Mouse (Mus musculus): ENCODE data around the gene Sirt6. TPM values are rescaled to one million over a fixed set of nuclear protein-coding genes. Genes with fewer than 3 reads are reported as not detected.
"Not testable (repeated sequence)": the region's sequence is repeated elsewhere in the genome, so short reads cannot be mapped to it uniquely, and the experiment has no call there.

Sirt6 gene
- polyA plus RNA-seq (2016; fragmentation: Nextera tagmentation; extraction: Ambion mirVana): 28.5 and 30.7 TPM in 2 replicates

DNA sequence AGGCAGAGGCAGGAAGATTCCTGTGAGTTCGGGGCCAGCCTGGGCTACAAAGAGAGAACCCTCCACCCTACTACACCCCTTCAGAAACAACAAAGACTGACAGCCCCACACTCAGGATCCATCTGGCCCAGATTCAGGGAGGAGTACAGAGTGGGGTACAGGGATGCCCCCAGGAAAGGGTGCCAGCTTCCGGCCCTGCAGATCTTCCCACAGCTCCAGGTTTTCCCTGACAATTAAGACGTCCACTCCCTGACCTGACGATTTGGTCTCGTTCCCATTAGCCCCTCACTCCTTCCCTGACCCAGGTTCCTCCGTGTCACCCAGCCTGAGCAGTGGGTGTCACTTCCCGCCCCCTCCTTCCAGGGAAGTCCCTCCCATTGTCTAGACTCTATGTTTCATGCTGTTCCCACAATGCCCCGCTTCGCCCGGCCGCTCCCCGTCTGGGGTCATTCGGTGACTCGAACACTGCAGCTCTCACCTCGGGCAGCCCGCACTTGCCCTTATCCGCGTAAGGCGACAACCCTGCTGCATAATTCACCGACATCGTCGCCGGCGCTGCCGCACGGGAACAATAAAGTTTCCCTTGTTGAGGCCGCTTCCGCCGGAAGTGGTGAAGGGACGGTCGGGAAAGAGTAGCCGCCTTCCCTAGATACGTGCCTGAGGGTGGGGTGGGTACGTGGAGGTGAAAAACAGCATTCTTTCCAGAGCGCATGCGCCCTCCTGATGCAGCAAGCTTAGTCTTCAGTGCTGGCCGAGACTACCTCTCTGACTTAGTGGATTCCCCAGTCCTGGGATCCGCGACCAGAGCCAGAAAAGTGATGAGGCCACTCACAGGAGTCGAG is at the start of gene Sirt6:
Gene Sirt6, minus strand, starts transcription at position 804 of the 842 bp plus-strand sequence.
- peak; percentile 97 for DNase-seq (ENCODE audit: low spot score)
- Histone ChIP-seq H3K27ac (peak within 1 kb of the TSS; percentile 95), H3K9me3 (no peaks in the 10 kb centered on the region), H3K4me3 (peak within 1 kb of the TSS; percentile 77), H3K36me3 (peaks cover 43% of the 10 kb centered on the region), H3K4me1 (peaks cover 34% of the 10 kb centered on the region), H3K27me3 (ENCODE audit: insufficient read depth, poor library complexity, severe bottlenecking) (no peaks in the 10 kb centered on the region)
- WGBS: 6% methylated on average over 40 of the region's 40 CpGs

DNA sequence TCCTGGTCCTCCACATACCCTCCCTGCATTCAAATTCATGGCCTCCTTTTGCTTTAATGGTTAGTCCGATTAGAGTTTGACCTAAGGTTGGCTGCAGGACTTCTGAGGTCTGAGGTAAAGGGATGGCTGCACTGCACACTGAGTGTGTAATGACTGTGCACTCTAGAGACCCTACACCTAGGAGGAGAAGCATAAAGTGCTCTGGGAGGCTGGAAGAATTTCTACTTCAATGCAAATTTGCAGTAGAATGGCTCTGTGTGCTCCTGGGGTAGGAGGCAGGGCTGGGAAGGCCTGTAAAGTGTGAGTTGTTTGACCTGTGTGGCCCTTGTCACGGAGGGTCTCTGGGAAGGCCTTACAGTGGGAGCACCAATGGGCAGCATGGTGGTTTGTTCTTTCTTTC is 28.6 kb upstream of the Sirt6 start:
- Histone ChIP-seq H3K27ac (no peak overlapping the region), H3K9me3 (peaks cover 14% of the 10 kb centered on the region), H3K4me3 (no peak overlapping the region), H3K36me3 (peaks cover 51% of the 10 kb centered on the region), H3K4me1 (no peaks in the 10 kb centered on the region), H3K27me3 (ENCODE audit: insufficient read depth, poor library complexity, severe bottlenecking) (no peaks in the 10 kb centered on the region)
- no peak for DNase-seq (ENCODE audit: low spot score)
- WGBS: 92% methylated on average over 2 of the region's 2 CpGs

DNA sequence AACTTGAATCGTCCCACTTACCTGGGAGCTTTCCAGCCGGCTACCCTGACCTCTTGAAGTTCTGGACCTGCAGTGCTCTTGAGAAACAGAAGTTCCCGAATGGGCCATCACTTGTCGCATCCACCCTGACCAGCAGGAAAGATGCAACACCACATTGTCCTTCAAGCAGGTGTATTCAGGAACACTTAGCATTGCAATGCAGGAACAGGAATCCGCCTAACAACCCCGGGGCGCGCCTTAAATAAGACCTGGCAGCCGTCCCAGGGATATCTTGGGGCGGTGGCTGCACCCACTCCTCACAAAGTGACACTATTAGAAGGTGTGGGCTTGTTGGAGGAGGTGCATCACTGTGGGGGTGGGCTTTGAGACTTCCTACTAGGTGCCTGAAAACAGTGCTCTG is 27.6 kb upstream of the Sirt6 start:
- H3K27me3 ChIP-seq (ENCODE audit: insufficient read depth, poor library complexity, severe bottlenecking): no peaks in the 10 kb centered on the region
- H3K9me3 ChIP-seq: peaks cover 14% of the 10 kb centered on the region
- H3K4me1 ChIP-seq: no peaks in the 10 kb centered on the region
- H3K27ac ChIP-seq: no peak overlapping the region
- H3K4me3 ChIP-seq: no peak overlapping the region
- no peak for DNase-seq (ENCODE audit: low spot score)
- 92% methylated on average over 10 of the region's 10 CpGs for WGBS
- H3K36me3 ChIP-seq: peaks cover 57% of the 10 kb centered on the region

DNA sequence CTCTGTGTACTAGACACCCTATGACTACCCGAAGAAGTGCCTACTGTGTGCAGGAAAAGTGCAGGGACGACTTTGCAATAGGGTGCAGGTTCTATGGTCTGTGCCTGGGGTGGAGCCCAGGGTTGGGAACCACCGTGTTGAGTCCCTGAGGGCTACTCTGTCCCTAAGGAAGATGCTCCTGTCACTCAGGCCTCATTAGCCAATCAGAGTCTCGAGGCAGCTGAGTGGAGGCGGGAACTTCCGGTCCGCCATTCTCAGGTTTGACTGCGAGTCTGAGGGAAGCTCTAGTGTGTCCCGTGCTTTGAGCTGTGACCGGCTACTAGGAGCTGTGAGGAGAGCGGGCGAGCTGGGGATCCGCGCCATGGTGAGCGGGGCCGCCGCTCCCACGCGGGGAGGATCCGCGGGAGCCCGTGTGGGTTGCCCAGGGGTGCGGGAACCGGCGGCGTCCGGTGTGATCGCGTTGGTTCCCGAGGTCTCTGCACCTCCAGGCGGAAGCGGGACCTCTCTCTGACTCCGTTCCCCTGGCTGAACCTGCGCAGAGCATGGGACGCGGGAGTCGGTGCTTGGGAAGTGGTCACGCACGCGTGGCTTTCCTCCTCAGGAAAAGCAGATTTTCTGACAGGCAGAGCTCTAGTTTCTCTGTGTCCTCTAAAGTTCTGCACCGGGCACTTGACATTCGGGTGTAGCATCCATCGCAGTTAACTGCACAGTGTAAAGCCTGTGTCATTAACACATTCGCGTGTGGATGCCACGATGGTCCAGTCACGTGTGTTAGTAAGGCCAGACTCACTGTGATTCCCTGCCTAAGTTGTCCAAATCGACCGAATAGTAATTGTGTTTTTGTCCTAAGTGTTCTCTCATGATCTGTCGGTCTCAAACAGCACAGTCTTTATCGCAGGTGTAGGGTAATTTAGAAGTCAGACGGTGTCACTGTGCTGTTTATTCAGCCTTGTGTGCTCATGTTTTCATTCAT is 21.5 kb upstream of the Sirt6 start, which contains the start of gene Gm10778:
Gene Gm10778, plus strand, starts transcription at position 257 of the 973 bp plus-strand sequence.
- DNase-seq (ENCODE audit: low spot score): peak; percentile 96
- peaks cover 18% of the 10 kb centered on the region for H3K36me3 ChIP-seq
- H3K27ac ChIP-seq: peak within 1 kb of the TSS; percentile 88
- H3K27me3 ChIP-seq (ENCODE audit: insufficient read depth, poor library complexity, severe bottlenecking); H3K9me3 ChIP-seq; H3K4me1 ChIP-seq: not testable (repeated sequence)
- peak within 1 kb of the TSS; percentile 64 for H3K4me3 ChIP-seq
- 4% methylated on average over 34 of the region's 52 CpGs for WGBS

DNA sequence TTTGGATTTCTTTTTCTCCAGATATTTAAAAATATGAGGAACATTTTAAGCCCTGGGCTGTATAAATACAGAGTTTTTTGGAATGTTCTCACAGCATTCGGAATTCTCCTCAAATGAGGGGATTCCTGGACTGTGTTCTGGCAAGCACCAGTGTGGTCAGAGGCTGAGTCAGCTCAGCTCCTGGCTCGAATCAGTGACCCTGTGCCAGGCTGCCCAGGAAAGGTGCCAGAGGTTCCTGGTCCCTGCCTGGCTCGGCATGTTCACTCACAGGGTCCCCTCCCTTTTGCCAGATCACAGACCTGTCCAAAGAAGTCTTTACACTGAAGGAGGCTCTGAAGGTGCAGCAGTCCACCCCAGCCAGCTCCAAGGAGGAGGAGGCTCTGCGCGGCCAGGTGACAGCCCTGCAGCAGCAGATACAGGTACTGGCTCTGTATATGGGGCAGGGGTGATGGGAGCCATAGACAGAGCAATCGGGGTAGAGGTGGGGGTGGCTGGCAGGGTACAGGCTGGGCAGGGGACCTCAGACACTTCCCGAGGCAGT is 18.5 kb upstream of the Sirt6 start:
- 0 out of 2 replicates have a peak, but pooled peaks cover 8% of the 10 kb centered on the region for H3K36me3 ChIP-seq
- WGBS: 74% methylated on average over 7 of the region's 7 CpGs
- H3K4me1 ChIP-seq: peaks cover 17% of the 10 kb centered on the region
- no peak overlapping the region for H3K4me3 ChIP-seq
- no peak for DNase-seq (ENCODE audit: low spot score)
- H3K27me3 ChIP-seq (ENCODE audit: insufficient read depth, poor library complexity, severe bottlenecking): 0 out of 2 replicates have a peak, but pooled peaks cover 6% of the 10 kb centered on the region
- H3K27ac ChIP-seq: no peak overlapping the region
- H3K9me3 ChIP-seq: no peaks in the 10 kb centered on the region

DNA sequence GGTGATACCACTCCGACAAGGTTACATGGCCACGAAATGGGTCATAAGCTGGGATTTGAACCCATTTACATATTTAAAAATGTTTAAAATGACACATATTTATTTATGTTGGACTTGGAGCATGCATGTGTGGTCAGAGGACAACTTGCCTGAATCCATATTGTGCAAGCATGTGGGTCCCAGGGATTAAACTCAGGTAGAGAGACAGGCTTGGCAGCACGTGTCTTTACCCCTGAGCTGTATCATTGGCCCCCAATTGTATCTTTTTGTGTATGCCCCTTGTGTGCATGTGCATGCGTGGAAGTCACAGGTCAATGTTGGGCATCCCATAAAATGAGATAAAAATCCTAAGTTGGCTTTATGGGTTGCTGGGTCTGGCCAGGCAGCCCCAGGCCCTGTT is 17.8 kb upstream of the Sirt6 start:
- Histone ChIP-seq H3K27ac (no peak overlapping the region), H3K9me3 (no peaks in the 10 kb centered on the region), H3K4me3 (no peak overlapping the region), H3K36me3 (0 out of 2 replicates have a peak, but pooled peaks cover under 1% of the 10 kb centered on the region), H3K27me3 (ENCODE audit: insufficient read depth, poor library complexity, severe bottlenecking) (0 out of 2 replicates have a peak, but pooled peaks cover 6% of the 10 kb centered on the region), H3K4me1 (peaks cover 17% of the 10 kb centered on the region)
- no peak for DNase-seq (ENCODE audit: low spot score)
- 93% methylated on average over 4 of the region's 4 CpGs for WGBS

DNA sequence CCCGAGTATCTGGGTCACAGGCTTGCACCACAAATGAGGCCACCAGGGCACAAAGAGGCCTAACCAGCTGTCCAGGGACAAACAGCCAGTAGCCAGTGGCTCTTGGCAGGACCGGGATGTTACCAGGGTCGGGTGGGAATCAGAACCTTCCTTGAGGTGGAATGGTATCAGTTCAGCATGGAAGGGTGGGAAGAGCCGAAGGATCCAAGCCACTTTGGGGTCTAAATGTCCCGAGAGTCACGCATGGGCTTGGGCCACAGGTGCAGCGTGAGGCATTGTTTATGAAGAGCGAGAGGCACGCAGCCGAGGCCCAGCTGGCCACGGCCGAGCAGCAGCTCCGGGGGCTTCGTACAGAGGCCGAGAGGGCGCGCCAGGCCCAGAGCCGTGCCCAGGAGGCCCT is 17.1 kb upstream of the Sirt6 start:
- WGBS: 89% methylated on average over 18 of the region's 18 CpGs
- no peaks in the 10 kb centered on the region for H3K36me3 ChIP-seq

DNA sequence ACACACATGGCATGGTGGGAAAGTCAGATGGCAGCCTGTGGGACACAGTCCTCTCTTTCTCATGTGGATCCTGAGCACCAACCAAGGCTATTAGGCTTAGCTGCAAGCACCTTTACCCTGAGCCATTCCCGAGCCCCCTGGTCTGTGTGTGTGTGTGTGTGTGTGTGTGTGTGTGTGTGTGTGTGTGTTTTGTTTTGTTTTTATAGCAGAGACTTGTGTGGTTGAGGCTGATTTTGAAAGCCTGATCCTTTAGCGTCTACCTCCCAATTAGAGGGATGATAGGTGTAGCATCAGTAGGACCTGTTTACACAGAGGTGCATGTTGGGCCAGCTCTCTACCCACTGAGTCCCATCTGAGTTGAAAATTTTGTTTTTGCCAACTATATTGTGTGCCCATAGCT is 16.6 kb upstream of the Sirt6 start:
- WGBS: 55% methylated on average over 2 of the region's 2 CpGs
- H3K4me3 ChIP-seq: peak overlapping the region; percentile 67

More for the DNA sequence above, 17.1 kb upstream of the Sirt6 start:
- DNase-seq (ENCODE audit: low spot score): no peak
- Histone ChIP-seq H3K27ac (no peak overlapping the region), H3K4me3 (no peak overlapping the region), H3K4me1 (peaks cover 17% of the 10 kb centered on the region), H3K9me3 (no peaks in the 10 kb centered on the region), H3K27me3 (ENCODE audit: insufficient read depth, poor library complexity, severe bottlenecking) (0 out of 2 replicates have a peak, but pooled peaks cover 6% of the 10 kb centered on the region)

DNA sequence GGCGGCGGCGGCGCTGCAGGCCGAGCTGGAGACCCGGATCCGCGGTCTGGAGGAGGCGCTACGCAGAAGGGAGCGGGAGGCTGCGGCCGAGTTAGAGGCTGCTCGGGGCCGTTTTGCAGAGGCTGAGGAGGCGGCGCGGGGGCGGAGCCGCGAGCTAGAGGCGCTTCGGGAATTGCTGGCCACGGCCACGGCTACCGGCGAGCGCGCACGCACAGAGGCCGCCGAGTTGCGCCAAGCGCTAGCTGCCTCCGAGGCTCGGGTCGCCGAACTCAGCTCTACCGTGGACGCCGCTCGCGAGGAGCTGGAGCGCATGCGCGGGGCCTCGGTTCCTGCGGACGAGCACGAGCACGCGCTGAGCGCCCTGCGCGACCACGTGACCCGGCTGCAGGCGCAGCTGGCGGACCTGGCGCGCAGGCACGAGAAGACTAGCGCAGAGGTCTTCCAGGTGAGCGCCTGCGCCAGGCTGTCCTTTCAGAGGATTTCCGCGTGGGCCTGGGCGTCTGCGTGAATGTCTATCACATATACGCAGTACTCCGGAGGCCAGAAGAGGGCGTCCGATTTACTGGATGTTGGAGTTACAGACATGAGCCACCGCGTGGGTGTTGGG is 16.0 kb upstream of the Sirt6 start:
- H3K27ac ChIP-seq: peak overlapping the region; percentile 93
- peak; percentile 96 for DNase-seq (ENCODE audit: low spot score)
- H3K4me3 ChIP-seq: peak overlapping the region; percentile 67
- no peaks in the 10 kb centered on the region; the same call in 1 of the 2 replicates for H3K36me3 ChIP-seq
- peaks cover 17% of the 10 kb centered on the region for H3K4me1 ChIP-seq
- no peaks in the 10 kb centered on the region for H3K9me3 ChIP-seq
- WGBS: under 1% methylated on average over 74 of the region's 75 CpGs
- 0 out of 2 replicates have a peak, but pooled peaks cover 6% of the 10 kb centered on the region for H3K27me3 ChIP-seq (ENCODE audit: insufficient read depth, poor library complexity, severe bottlenecking)

More for the DNA sequence above, 16.6 kb upstream of the Sirt6 start:
- Histone ChIP-seq H3K27me3 (ENCODE audit: insufficient read depth, poor library complexity, severe bottlenecking) (0 out of 2 replicates have a peak, but pooled peaks cover 6% of the 10 kb centered on the region), H3K9me3 (no peaks in the 10 kb centered on the region), H3K27ac (peak overlapping the region; percentile 93), H3K4me1 (peaks cover 17% of the 10 kb centered on the region), H3K36me3 (no peaks in the 10 kb centered on the region)
- DNase-seq (ENCODE audit: low spot score): no peak

DNA sequence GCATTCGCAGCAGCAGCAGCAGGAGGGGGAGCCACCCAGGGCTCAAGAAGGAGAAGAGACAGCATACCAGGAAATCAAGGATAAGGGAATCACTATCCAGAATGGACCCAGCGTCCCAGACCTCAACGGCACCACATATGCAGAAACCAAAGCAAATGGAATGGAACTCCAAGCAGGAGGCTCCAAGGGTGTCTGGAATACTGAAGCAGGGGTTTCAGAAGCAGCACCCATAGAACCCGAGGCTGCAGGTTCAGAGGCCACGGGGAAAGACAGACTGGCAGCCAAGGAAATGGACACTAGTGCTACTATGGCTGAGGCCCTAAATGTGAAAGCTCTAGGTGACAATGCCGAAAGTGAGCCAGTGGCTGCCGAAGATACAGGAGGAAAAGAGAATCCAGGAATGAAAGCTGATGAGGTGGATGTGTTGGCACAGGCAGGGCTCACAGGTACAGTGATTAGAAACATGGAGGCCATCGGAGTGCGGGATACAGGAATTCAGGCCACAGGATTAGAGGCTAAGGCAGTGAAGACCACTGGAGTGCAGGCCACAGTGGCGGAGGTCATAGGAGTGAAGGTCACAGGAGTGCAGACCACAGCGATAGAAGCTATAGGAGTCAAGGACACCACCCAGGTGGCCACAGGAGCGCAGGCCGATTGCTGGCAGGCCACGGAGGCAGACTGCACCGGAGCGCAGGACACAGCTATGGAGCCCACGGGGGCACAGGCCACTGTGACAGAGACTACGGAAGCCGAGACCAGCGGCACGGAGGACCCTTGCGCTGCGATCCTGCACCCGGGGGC is 15.3 kb upstream of the Sirt6 start:
- 21% methylated on average over 24 of the region's 24 CpGs for WGBS
- H3K27ac ChIP-seq: peak overlapping the region; percentile 93
- H3K9me3 ChIP-seq: no peaks in the 10 kb centered on the region
- peaks cover 17% of the 10 kb centered on the region for H3K4me1 ChIP-seq
- peak overlapping the region; percentile 67 for H3K4me3 ChIP-seq
- H3K27me3 ChIP-seq (ENCODE audit: insufficient read depth, poor library complexity, severe bottlenecking): 0 out of 2 replicates have a peak, but pooled peaks cover 6% of the 10 kb centered on the region
- DNase-seq (ENCODE audit: low spot score): peak; percentile 81
- H3K36me3 ChIP-seq: no peaks in the 10 kb centered on the region; the same call in 1 of the 2 replicates

DNA sequence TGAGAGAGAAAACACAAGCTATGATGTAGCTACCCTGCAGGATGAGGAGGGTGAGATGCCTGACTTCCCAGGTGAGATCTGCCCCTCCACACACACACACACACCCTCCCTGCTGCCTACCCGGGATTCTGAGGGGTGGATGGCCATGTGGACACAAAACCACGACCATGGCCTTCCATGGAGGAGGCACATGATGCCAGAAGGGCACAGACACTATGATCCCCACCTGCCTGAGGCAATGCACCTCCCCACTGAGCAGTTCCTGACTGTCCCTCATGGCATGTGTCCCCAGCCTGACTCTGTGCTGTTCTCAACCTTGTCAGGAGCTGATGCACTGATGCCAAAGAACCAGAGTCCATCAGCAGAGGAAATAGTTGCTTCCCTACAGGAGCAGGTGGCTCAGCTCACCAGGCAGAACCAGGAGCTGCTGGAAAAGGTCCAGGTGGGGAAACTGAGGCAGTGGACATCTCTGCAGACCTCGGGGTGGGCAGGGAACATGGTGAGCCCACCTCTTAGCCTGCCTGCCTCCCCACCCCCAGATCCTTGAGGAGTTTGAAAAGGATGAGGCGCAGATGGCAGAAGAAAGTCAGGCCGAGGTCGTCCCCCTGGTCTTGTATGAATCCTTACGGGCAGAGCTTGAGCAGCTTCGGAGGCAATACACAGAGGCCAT is 14.5 kb upstream of the Sirt6 start:
- Histone ChIP-seq H3K27me3 (ENCODE audit: insufficient read depth, poor library complexity, severe bottlenecking) (0 out of 2 replicates have a peak, but pooled peaks cover 6% of the 10 kb centered on the region), H3K36me3 (no peaks in the 10 kb centered on the region; the same call in 1 of the 2 replicates), H3K4me3 (peak overlapping the region; percentile 67; the same call in 1 of the 2 replicates), H3K9me3 (no peaks in the 10 kb centered on the region), H3K27ac (peak overlapping the region; percentile 93), H3K4me1 (peaks cover 17% of the 10 kb centered on the region)
- 76% methylated on average over 8 of the region's 8 CpGs for WGBS
- DNase-seq (ENCODE audit: low spot score): no peak

Measured in heart, embryonic 10.5 days (tissue).